Mouse (Mus musculus) fat pad, adult 2 months (tissue): ENCODE measurements around the gene Kif1bp.
A peak's percentile ranks its signal among the peaks of the same experiment; 100 is the strongest.
"Not testable (repeated sequence)": the region's sequence is repeated elsewhere in the genome, so short reads cannot be mapped to it uniquely, and the experiment has no call there.

ENCODE experiments used
- DNase-seq: peaks from one replicate; pipeline ENCODE4 v3.0.0-alpha.2; 2011; ENCODE audit warnings: low read depth, low spot score; ENCODE audit errors: extremely low read depth

Gene Kif1bp

GRCm38 (mm10) chr10:62578338-62579100, at the start of gene Kif1bp:
Kif1bp (minus strand) TSS chr10:62578457.
- peak; percentile 86 for DNase-seq

- DNase-seq, result no peak
Measured at GRCm38 (mm10) chr10:62604161-62604560, 25.9 kb upstream of the Kif1bp start.

- no peak for DNase-seq
Measured at GRCm38 (mm10) chr10:62603233-62604030, 25.2 kb upstream of the Kif1bp start.

GRCm38 (mm10) chr10:62602177-62603040, 24.2 kb upstream of the Kif1bp start, which contains the start of gene Ddx21:
Ddx21 (minus strand) TSS chr10:62602281.
- no peak for DNase-seq

- no peak for DNase-seq
Measured at GRCm38 (mm10) chr10:62601833-62602176, 23.5 kb upstream of the Kif1bp start.

GRCm38 (mm10) chr10:62601053-62601791, 23.0 kb upstream of the Kif1bp start:
- DNase-seq, result no peak

DNA sequence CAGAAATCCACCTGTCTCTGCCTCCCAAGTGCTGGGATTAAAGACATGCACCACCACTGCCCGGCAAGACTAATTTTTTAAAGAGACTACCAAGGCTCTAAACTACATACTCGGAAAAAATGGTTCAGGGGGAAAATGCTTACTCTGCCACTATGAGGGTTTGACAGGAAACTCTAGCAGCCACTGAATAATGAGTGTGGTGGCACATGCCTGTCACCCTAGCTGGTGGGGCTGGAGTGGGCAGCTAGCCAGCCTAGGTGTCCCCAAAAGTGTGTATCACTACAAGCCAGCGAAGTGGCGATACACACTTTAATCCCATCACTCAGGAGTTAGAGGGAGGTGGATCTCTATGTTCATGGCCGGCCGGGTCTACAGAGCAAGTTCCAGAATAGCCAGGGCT, 21.8 kb upstream of the Kif1bp start:
- no peak for DNase-seq

DNA sequence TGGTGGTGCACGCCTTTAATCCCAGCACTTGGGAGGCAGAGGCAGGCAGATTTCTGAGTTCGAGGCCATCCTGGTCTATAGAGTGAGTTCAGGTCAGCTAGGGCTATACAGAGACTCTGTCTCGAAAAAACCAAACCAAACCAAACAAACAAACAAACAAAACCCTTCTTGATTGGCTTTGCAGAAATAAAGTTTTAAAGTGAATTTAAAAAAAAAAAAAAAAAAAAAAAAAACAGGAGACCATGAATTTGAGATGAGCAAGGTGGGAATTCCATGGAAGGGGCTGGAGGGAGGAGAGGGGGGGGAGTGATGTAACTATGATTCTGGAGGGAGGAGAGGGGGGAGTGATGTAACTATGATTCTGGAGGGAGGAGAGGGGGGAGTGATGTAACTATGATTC, 21.1 kb upstream of the Kif1bp start:
- DNase-seq, result not testable (repeated sequence)

DNA sequence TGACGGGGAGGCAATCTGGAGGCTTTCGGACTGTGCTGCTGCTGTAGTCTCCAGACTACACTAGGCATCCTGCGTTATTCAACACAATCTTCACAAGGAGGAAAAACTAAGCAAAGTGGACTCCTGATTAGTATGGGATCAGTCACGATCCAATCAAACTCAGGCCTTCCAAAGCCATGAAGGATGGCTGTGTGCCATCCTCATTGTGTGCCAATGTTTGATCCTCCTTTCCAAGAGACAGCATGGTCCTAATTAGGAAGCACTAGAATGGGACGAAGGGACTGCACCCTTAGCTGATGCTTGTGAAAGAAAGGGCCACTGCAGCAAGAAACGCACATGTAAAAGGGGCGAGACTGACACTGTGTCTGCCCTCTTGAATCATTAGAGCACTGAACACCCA, 14.2 kb upstream of the Kif1bp start:
- no peak for DNase-seq

DNA sequence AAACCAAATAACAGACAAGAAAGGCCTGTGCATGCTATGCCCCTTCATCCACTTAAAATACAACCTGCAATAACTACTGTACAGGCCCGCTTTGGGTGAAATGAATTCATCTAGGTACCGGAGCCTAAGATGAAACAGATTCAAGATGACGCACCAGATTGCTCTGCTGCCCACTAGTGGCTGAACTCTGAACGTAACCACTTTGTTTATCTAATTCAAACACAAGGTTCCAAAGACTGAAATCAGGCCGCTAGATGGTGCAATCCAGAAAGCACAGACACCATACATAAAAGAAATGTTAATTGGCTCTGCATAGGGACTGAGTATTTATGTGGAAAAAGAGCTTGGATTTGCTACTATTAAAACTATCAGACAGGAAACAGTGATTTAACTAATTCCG, 11.9 kb upstream of the Kif1bp start:
- DNase-seq, result peak; percentile 39

- no peak for DNase-seq
Measured at GRCm38 (mm10) chr10:62588616-62589015, 10.4 kb upstream of the Kif1bp start.

DNA sequence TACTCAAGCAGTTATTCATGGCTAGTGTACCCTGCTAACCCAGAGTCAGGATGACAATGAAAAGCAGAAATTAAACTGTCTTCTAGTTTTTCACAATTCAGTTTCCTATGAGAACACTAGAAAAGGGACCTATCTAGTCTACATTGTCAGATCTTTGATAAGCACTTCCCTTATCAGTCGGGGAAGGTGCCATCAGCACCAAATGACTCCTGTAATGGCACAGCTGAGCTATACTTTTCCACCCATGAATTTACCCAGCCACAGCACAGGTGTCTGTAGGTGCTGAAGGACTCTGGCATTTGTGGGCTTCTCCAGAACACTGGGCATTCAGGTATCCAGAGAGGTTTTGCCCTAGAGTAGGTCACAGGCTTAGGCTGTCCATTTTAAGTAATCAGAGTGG, 5.0 kb upstream of the Kif1bp start:
- DNase-seq, result no peak

- no peak for DNase-seq
Measured at GRCm38 (mm10) chr10:62582701-62583100, 4.4 kb upstream of the Kif1bp start.

DNA sequence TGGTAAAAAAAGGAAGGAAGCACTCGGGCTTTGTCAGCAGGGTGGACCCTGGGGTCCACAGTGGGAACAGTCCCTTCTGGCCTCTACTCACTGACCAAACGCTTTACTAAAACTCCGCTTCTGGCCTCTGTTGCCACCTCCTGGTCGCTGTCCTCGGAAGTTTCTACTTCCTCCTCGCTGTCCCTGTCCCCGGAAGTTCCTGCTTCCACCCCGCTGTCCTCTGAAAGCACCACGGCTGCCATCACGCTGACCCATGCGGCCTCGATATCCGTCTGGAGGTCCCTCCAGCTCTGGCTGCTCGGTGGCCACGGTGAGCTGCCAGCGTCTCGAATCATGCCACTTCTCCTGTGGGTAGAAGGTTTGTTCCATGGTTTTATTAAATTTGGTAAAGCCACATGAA, 4.0 kb upstream of the Kif1bp start:
- no peak for DNase-seq

DNA sequence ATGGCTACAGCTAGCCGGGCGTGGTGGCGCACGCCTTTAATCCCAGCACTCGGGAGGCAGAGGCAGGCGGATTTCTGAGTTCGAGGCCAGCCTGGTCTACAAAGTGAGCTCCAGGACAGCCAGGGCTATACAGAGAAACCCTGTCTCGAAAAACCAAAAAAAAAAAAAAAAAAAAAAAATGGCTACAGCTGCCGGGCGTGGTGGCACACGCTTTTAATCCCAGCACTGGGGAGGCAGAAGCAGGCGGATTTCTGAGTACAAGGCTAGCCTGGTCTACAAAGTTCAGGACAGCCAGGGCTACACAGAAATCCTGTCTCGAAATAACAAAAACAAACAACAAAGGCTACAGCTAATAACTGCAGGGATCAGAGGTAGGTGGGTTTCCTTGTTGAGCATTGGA, 872 bp upstream of the Kif1bp start:
- DNase-seq, result not testable (repeated sequence)

DNA sequence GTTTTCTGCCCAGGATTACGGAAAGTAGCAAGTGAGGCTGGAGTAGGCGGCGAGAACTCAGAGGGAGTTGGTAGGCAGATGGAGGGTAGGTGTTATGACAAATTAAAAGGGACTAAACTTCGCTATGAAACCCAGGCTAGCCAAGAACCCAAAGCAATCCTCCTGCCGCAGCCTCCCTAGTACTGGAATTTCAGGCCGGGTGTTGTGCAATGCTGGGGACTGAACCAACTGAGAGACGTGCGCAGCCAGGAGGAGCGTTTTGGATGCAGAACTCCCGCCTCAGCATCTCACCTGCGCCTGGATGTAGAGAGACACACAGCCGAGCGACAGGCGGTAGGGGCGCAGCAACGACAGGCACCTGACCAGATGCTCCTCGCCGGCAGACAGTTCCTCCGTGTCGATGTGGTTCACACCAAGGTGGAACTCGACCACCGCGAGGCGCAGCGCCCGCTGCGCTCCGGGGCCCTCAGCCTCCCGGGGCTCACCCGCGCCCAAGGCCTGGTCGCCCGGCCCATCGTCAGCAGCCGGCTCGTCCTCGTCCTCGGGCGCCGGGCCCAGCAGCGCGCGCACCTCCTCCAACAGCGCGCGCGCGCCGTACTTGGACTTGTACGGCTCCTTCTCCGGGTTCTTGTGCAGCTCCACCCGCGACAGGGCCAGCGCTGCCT, 452 bp downstream of the Kif1bp start:
- DNase-seq, result no peak

DNA sequence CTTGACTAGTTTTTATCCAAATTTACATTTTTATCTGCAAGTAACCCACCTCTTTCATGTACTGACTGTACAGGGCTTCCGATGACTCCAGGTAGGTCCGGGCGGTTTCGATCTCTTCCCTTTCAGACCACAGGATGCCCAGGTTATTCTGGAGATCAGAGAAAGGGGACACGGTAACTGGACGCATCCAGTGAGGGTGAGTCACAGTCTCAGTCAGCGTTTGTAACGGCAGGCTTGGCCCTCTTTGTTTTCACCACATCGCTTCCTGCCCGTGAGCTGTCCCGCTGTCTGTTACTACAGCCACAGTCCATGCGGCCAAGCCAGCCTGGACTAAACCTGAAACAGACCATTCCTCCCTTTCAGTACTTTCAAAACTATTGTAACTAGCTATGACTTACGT, 3.3 kb downstream of the Kif1bp start:
- DNase-seq, result no peak

DNA sequence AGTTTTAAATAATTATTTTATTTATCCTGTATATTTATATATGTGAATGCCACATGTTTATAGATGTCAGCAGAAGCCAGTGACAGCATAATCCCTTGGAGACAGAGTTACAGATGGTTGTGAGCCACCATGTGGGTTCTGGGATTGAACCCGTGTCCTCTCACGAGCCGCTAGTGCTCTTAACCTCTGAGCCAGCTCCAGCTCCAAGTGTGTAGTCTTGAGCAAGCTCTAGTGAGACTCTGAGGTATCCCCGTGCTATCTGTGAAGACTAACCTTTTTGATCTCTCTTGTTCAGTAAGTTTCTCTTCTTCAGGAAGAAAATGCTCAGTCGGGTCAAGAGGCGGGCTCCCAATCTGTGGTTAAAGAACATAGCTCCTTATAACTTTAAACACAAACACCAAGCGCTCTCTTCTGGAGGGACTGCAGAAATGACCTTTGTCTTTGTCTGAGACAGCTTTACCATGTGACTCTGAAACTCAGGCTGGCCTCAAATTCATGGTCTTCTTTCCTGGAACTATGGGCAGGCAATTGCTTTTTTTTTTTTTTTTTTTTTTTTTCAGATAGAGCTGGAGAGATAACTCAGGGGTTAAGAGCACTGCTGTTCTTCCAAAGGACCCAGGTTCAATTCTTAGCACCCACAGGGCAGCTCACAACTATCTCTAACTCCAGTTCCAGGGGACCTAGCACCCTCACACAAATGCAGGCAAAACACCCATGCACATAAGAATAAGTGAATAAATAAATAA, 8.0 kb downstream of the Kif1bp start:
- DNase-seq, result no peak

- DNase-seq, result no peak
Measured at GRCm38 (mm10) chr10:62568861-62569260, 9.4 kb downstream of the Kif1bp start.
